21 mouse cellular contexts compared by ENCODE assay signal in genomic region chr11:3417795-3418194, GRCm38 (mm10). TPM values are rescaled to one million over a fixed set of nuclear protein-coding genes. Genes with fewer than 3 reads are reported as not detected.
A peak's percentile ranks its signal among the peaks of the same experiment; 100 is the strongest.
DNase-seq lines count a peak whose midpoint lies in the region; ATAC-seq and TF ChIP-seq lines count a peak whose summit lies in the region.
"Had no signal": no experiment of that assay in that cellular context is flagged by ENCODE, and none has a peak within 500 bp of the region (broad histone marks: within the 10 kb centered on the region; RNA-seq: fewer than 3 reads in every experiment).

No protein-coding gene starts in this region.

- H3K9ac ChIP-seq in kidney, embryonic 16.5 days (replicated peaks; ENCODE audit: low read length), result no peak overlapping the region
- H3K9ac ChIP-seq in midbrain, embryonic 15.5 days, result no peak overlapping the region
- H3K9ac ChIP-seq: embryonic facial prominence, embryonic 12.5 days; forebrain, postnatal 0 days; heart, embryonic 15.5 days; hindbrain, embryonic 13.5 days; limb, embryonic 15.5 days; lung, embryonic 14.5 days; midbrain, embryonic 12.5 days had no signal

- no peak for TF ChIP-seq POLR2A in kidney, adult 2 months (IDR thresholded peaks at IDR 0.05; ENCODE audit: low read depth, low read length)

- DNase-seq in heart, adult 8-10 months (ENCODE audit: low spot score), result peak; percentile 16
- DNase-seq in heart, postnatal 25 days (ENCODE audit: low spot score), result no peak
- DNase-seq in kidney, adult 2 months, result peak; percentile 46
- DNase-seq in lung, adult 18-20 months, result peak; percentile 15 to 49
- no peak for DNase-seq in lung, postnatal 14 days
- no peak for DNase-seq in adrenal gland, adult 18-20 months (ENCODE audit: low spot score in 2 of 2)
- DNase-seq: adrenal gland, postnatal 14 days; cerebellum, adult 2 months; cerebellum, postnatal 25 days; forebrain, postnatal 0 days; gastrocnemius, postnatal 14 days; left cerebral cortex, postnatal 4 days; lung, embryonic 14.5 days had no signal

- TF ChIP-seq CTCF in kidney, adult 2 months (conservative IDR thresholded peaks at IDR 0.05; ENCODE audit: insufficient read depth, insufficient read length, low read depth, low read length), result no peak

- H3K4me3 ChIP-seq in kidney, adult 2 months (ENCODE audit: insufficient read depth, low read depth, low read length), result no peak overlapping the region
- H3K4me3 ChIP-seq in kidney, embryonic 16.5 days (ENCODE audit: low read length), result no peak overlapping the region
- H3K4me3 ChIP-seq in midbrain, embryonic 15.5 days, result no peak overlapping the region
- H3K4me3 ChIP-seq: embryonic facial prominence, embryonic 12.5 days; heart, embryonic 15.5 days; hindbrain, embryonic 13.5 days; left cerebral cortex, adult 2 months; limb, embryonic 15.5 days; midbrain, embryonic 12.5 days had no signal

- no peak overlapping the region for H3K4me2 ChIP-seq in kidney, embryonic 16.5 days (replicated peaks; ENCODE audit: low read depth, low read length)
- no peak overlapping the region for H3K4me2 ChIP-seq in midbrain, embryonic 15.5 days
- H3K4me2 ChIP-seq: embryonic facial prominence, embryonic 12.5 days; heart, embryonic 15.5 days; hindbrain, embryonic 13.5 days; limb, embryonic 15.5 days; lung, embryonic 14.5 days; midbrain, embryonic 12.5 days had no signal

- no peaks in the 10 kb centered on the region for H3K27me3 ChIP-seq in kidney, adult 2 months (replicated peaks; ENCODE audit: control insufficient read depth, insufficient read depth, low read length)
- H3K27me3 ChIP-seq in kidney, embryonic 16.5 days (ENCODE audit: insufficient read depth, low read length), result no peaks in the 10 kb centered on the region
- no peaks in the 10 kb centered on the region for H3K27me3 ChIP-seq in midbrain, embryonic 15.5 days (replicated peaks)
- H3K27me3 ChIP-seq: embryonic facial prominence, embryonic 12.5 days; heart, embryonic 15.5 days; hindbrain, embryonic 13.5 days; limb, embryonic 15.5 days; midbrain, embryonic 12.5 days had no signal

- ATAC-seq in kidney, embryonic 16.5 days (ENCODE audit: low FRiP score, low TSS enrichment), result no peak
- no peak for ATAC-seq in midbrain, embryonic 15.5 days (replicated peaks)
- ATAC-seq: forebrain, postnatal 0 days had no signal

- no peaks in the 10 kb centered on the region for H3K9me3 ChIP-seq in kidney, embryonic 16.5 days (ENCODE audit: low read length)
- no peaks in the 10 kb centered on the region for H3K9me3 ChIP-seq in midbrain, embryonic 15.5 days
- H3K9me3 ChIP-seq: embryonic facial prominence, embryonic 12.5 days; heart, embryonic 15.5 days; hindbrain, embryonic 13.5 days; limb, embryonic 15.5 days; midbrain, embryonic 12.5 days had no signal

- H3K36me3 ChIP-seq in kidney, adult 2 months (ENCODE audit: control insufficient read depth, insufficient read depth, low read length), result peaks cover 1% of the 10 kb centered on the region; the same call in 1 of the 2 replicates
- H3K36me3 ChIP-seq in kidney, embryonic 16.5 days (ENCODE audit: insufficient read depth, low read length), result peaks cover 34% of the 10 kb centered on the region
- peaks cover 36% of the 10 kb centered on the region for H3K36me3 ChIP-seq in midbrain, embryonic 15.5 days (replicated peaks)

- intact Hi-C loops in heart, postnatal 25 days (cut with DNase I), result no loop called here

- no peak overlapping the region for H3K27ac ChIP-seq in kidney, adult 2 months (ENCODE audit: insufficient read depth, low read depth, low read length)
- no peak overlapping the region for H3K27ac ChIP-seq in kidney, embryonic 16.5 days (ENCODE audit: low read length)
- H3K27ac ChIP-seq in midbrain, embryonic 15.5 days, result no peak overlapping the region
- H3K27ac ChIP-seq: embryonic facial prominence, embryonic 12.5 days; hindbrain, embryonic 13.5 days; left cerebral cortex, adult 2 months; limb, embryonic 15.5 days; midbrain, embryonic 12.5 days had no signal

- 60% methylated on average over 6 of the region's 6 CpGs for WGBS in kidney, adult 2 months
- WGBS in kidney, embryonic 16.5 days, result 81% methylated on average over 6 of the region's 6 CpGs
- WGBS in midbrain, embryonic 15.5 days, result 83% methylated on average over 6 of the region's 6 CpGs

- no peaks in the 10 kb centered on the region for H3K4me1 ChIP-seq in kidney, adult 2 months (ENCODE audit: control insufficient read depth, insufficient read depth, low read length)
- H3K4me1 ChIP-seq in kidney, embryonic 16.5 days (ENCODE audit: insufficient read depth, low read length), result no peaks in the 10 kb centered on the region
- no peaks in the 10 kb centered on the region for H3K4me1 ChIP-seq in midbrain, embryonic 15.5 days
- H3K4me1 ChIP-seq: embryonic facial prominence, embryonic 12.5 days; hindbrain, embryonic 13.5 days; limb, embryonic 15.5 days; midbrain, embryonic 12.5 days had no signal

RNA-seq across cellular contexts. Expression of gene Limk2, which starts 8.8 kb away (rescaled TPM):
- 10 to 100 TPM; 16.7 to 25.5 (median 19.4) TPM for total RNA-seq in heart, adult 8-10 months (2022)
- total RNA-seq in heart, postnatal 25 days (2021), result 10 to 100 TPM; 17.2 to 18.5 TPM
- 41.3 and 48.7 TPM in 2 replicates for polyA plus RNA-seq in kidney, adult 2 months (2012; rRNA removed)
- 45.8 and 49.5 TPM in 2 replicates for polyA plus RNA-seq in kidney, embryonic 16.5 days (2015; fragmentation: Nextera tagmentation; extraction: Ambion mirVana)
- 10 to 100 TPM; 15.0 to 18.9 TPM for total RNA-seq in adrenal gland, adult 18-20 months (2021)
- polyA plus RNA-seq in midbrain, embryonic 15.5 days (2015; fragmentation: Nextera tagmentation; extraction: Ambion mirVana), result 173 and 193 TPM in 2 replicates

RNA-seq across cellular contexts. Expression of gene Rnf185, which starts 34.4 kb away (rescaled TPM):
- total RNA-seq in heart, adult 8-10 months (2022), result 10 to 100 TPM; 18.9 to 23.0 (median 20.4) TPM
- total RNA-seq in heart, postnatal 25 days (2021), result 10 to 100 TPM; 19.5 to 20.2 TPM
- 48.9 and 49.4 TPM in 2 replicates for polyA plus RNA-seq in kidney, adult 2 months (2012; rRNA removed)
- polyA plus RNA-seq in kidney, embryonic 16.5 days (2015; fragmentation: Nextera tagmentation; extraction: Ambion mirVana), result 45.5 and 47.0 TPM in 2 replicates
- 10 to 100 TPM; 31.9 to 35.3 TPM for total RNA-seq in adrenal gland, adult 18-20 months (2021)
- 47.2 and 48.2 TPM in 2 replicates for polyA plus RNA-seq in midbrain, embryonic 15.5 days (2015; fragmentation: Nextera tagmentation; extraction: Ambion mirVana)

Comparison
In these comparisons a context has a peak if more than half of its experiments do, and no peak if none do; other contexts are left out.
1. DNase-seq: peak in heart, adult 8-10 months (single experiment), kidney, adult 2 months (single experiment) and lung, adult 18-20 months (2 of 2); none in heart, postnatal 25 days (single experiment), lung, postnatal 14 days (single experiment) and adrenal gland, adult 18-20 months (0 of 2).